Mouse (Mus musculus) gastrocnemius, postnatal 25 days (tissue): Measurements from ENCODE around the gene Ugt1a10. TPM values are rescaled to one million over a fixed set of nuclear protein-coding genes. Genes with fewer than 3 reads are reported as not detected.
"Not testable (repeated sequence)": the region's sequence is repeated elsewhere in the genome, so short reads cannot be mapped to it uniquely, and the experiment has no call there.

Source experiments
- DNase-seq: peaks from one replicate; pipeline ENCODE4 v3.0.0; 2022
- total RNA-seq, 2 experiments: library from RNA; stranded (reverse); gene quantifications; 1 replicate in 1 of 2; 2 replicates in 1 of 2; pipeline ENCODE4 v1.2.3; 2021

Ugt1a10 gene
- total RNA-seq, 2 experiments from 2014 or later, result not detected

DNA sequence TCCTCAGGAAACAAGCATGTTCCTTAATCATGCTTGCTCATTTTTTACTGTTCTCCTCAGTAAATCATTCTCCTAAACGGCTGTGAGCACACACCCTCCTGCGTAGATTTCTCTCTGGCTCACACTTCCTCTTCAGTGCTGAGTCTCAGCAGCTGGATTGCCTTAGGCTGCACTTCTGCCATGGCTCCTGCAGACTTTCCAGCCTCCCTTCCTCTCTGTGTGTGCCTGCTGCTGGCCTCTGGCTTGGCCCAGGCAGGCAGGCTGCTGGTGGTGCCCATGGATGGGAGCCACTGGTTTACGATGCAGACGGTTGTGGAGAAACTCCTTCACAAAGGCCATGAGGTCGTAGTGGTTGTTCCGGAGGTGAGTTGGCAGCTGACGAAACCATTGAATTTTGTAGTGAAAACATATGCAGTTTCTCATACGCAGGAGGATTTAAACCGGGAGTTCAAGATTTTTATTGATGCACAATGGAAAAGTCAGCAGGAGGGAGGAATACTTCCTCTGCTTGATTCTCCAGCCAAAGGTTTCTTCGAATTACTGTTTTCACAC is 39.8 kb downstream of the Ugt1a10 start, which contains the start of gene Ugt1a7c:
TSS of gene Ugt1a7c (plus strand) at position 122 of the 552 bp plus-strand sequence.
- DNase-seq, result no peak

DNA sequence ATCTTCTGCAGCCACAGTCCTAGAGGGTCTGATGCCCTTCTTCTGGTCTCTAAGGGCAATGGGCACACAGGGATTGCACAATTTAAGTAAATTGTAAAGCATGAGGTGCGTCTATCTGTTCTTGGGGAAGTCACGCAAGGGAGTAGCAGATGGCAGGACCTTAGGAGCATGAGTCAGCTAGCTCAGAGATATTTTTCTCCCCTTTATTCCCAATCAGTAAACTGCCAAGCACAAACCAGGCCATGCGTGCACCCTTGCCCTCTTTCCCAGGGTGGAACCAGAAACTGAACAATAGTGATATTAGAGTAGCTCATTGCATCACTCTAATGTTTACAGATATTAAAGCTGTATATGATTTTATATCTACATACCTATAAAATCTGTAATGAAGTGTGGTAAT is 43.4 kb downstream of the Ugt1a10 start:
- DNase-seq, result not testable (repeated sequence)

- DNase-seq, result not testable (repeated sequence)
These were observed 44.5 kb downstream of the Ugt1a10 start for GRCm38 (mm10) chr1:88099691-88100090.

GRCm38 (mm10) chr1:88103019-88103418 is 47.8 kb downstream of the Ugt1a10 start, which contains the start of gene Ugt1a6b:
TSS of gene Ugt1a6b (plus strand) at chr1:88103252.
- not testable (repeated sequence) for DNase-seq

DNA sequence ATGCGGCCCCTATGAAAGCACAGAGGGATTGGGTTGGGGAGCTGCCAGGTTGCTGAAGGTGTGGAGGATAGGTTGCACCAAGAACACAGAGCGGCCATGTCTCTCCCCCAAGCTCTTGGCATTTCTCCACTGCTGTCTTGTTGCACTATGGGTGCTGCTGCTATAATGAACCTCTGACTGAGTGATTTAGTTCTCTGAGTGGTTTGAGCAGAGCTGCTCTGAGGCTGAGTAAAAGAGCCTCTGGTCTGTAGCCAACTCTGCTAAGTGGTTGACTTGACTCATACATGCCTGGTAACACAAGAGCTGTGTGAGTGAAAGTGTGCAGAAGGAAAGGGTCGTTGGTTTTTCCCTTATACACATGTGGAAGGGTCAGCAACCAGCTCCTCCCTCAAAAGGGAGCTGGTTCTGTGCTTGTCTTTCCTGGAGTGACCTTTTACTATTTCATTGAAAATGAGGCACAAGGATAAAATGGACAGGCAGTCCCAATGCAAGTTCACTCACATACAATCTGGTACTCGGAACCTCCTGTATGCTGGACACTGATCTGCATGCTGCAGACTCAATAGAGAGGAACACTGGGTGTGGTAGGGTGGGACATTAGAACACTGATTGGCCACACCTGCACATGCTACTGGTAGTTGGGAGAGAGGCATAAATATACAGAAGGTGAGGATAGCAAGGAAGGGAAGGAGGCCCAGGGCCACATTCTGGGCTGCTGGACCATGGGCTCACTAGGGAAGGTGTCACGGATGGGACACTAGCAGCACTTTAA is 48.7 kb downstream of the Ugt1a10 start:
- not testable (repeated sequence) for DNase-seq

GRCm38 (mm10) chr1:88104667-88105430 is 49.7 kb downstream of the Ugt1a10 start:
- no peak for DNase-seq

- DNase-seq, result no peak
These were observed 50.5 kb downstream of the Ugt1a10 start for GRCm38 (mm10) chr1:88105656-88106055.

DNA sequence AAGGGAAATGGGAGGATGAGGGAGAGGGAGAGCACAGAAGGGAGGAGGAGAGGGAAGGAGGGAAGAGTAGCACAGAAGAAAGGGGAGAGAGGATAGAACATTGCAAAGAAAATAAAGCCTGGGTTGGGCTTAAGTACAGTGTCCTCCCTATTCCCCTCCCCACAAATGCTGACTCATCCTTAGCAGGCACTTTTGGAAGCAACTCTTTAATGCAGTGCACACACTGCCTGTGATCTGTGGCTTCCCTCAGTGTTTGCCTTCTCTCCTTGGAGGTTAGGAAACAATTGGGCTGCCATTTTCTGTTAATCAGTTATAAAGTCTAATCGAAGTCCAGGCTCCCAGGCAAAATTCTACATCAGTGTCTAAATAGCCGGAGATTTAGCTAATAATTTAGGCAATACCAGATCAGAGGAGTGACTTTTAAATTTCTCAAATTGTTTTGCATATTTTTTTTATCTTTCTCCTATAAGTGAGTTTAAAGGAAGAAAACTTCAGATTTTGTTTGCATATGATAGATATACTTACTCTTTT is 53.9 kb downstream of the Ugt1a10 start:
- DNase-seq, result not testable (repeated sequence)

DNA sequence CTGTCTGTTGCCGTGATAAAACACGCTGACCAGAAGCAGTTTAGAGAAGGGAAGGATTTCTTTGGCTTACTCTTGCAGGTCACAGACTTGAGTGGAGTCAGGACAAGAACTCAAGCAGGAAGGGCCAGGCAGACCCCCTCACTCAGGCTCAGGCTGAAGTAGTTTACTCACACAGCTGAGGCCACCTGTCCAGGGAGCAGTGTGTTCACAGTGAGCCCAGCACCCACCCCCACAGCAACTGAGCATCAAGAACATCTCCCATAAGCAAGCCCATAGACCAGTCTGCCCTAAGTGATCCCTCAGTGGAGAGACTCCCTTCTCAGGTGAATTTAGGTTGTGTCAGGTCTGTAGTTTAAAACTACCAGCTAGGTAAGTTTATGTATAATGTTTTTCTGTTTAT is 54.4 kb downstream of the Ugt1a10 start:
- DNase-seq, result not testable (repeated sequence)

GRCm38 (mm10) chr1:88112769-88113168 is 57.6 kb downstream of the Ugt1a10 start:
- DNase-seq, result not testable (repeated sequence)

GRCm38 (mm10) chr1:88120550-88120949 is 65.4 kb downstream of the Ugt1a10 start:
- not testable (repeated sequence) for DNase-seq

GRCm38 (mm10) chr1:88121521-88121920 is 66.3 kb downstream of the Ugt1a10 start:
- not testable (repeated sequence) for DNase-seq

- not testable (repeated sequence) for DNase-seq
These were observed 70.7 kb downstream of the Ugt1a10 start for GRCm38 (mm10) chr1:88125827-88126360.

GRCm38 (mm10) chr1:88129091-88129490 is 73.9 kb downstream of the Ugt1a10 start:
- DNase-seq, result not testable (repeated sequence)

- DNase-seq, result not testable (repeated sequence)
These were observed 75.0 kb downstream of the Ugt1a10 start for GRCm38 (mm10) chr1:88130223-88130622.

DNA sequence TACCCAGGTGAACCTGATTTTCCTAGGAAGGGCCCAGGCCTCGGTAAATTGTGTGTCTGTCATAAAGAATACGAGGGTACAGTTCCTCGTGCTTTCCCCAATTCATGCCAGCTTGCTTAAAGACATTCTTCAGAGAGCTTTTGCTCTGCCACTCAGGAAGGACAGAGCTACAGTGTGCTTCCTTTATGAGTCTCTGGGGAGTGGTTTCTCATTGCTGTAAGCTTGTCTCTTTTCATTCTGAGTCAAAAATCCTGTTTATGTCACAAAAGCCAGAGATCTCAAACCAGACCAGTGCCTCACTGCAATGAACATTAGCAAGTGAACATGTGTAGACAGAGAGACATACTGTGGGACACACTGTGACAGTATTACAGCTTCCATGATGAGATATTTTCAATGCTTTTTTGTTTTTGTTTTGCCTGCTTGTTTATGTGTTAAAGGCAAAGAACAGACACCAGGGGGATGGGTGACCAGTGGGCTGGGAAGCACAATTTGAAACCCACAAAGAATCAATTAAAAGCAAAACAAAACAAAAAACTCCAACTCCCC is 78.8 kb downstream of the Ugt1a10 start:
- no peak for DNase-seq

DNA sequence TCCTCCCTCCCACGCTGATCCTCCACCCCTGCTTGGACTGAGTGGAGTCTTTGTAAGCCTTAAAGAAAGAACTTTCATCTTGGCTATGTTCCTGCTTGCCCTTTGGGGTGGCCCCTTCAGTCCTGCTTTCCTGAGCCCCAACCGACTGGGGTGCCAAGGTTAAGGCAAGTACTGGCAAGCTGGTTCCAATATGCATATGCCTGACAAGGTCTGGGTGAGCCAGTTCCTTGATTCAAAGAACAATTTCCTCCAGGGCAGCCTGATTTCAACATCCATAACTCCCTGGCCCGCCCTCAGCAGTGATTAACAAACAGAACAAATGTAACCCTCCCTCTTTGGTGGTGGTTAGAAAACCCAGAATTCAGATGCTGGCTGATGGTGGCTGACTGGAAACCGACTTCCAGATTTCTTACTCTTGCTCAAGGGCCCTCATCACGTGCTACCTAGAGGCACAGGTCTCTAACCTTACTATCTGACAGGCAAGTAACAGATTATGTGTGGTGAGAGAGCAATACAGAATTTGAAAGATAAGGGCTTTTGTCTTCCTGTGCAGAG is 79.3 kb downstream of the Ugt1a10 start, which contains the start of gene Ugt1a6a:
TSS of gene Ugt1a6a (plus strand) at position 353 of the 555 bp plus-strand sequence.
- peak; percentile 30 for DNase-seq

DNA sequence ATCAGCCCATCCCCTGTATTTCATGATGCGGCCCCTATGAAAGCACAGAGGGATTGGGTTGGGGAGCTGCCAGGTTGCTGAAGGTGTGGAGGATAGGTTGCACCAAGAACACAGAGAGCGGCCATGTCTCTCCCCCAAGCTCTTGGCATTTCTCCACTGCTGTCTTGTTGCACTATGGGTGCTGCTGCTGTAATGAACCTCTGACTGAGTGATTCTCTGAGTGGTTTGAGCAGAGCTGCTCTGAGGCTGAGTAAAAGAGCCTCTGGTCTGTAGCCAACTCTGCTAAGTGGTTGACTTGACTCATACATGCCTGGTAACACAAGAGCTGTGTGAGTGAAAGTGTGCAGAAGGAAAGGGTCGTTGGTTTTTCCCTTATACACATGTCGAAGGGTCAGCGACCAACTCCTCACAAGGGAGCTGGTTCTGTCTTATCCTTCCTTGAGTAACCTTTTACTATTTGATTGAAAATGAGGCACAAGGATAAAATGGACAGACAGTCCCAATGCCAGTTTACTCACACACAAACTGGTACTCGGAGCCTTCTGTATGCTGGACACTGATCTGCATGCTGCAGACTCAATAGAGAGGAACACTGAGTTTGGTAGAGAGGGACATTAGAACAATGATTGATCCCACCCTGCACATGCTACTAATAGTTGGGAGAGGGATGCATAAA is 80.2 kb downstream of the Ugt1a10 start:
- not testable (repeated sequence) for DNase-seq

DNA sequence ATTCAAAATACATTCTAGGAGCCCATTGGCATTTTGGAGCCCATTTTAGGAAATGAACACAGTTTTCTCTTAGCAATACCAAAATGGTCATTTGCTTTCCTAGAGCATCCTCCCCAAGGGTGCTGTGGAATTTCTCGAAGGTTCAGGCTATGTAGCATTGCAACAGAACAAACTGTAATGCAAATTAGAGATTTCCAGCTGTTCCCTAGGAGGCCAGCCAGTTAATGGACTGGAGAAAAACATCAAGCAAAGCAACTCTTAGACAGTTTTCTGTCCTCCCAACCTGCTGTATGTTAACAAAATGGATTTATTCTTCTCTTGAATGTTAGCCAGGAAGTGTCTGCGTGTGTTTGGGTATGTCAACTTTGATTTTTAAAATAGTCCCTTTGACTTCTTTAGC is 81.5 kb downstream of the Ugt1a10 start:
- DNase-seq, result no peak

- no peak for DNase-seq
These were observed 82.1 kb downstream of the Ugt1a10 start for GRCm38 (mm10) chr1:88137264-88137663.

GRCm38 (mm10) chr1:88138145-88138544 is 83.0 kb downstream of the Ugt1a10 start:
- no peak for DNase-seq
